24 mouse cellular contexts compared by ENCODE assay signal in genomic region chr9:21735126-21735525, GRCm38 (mm10). TPM values are rescaled to one million over a fixed set of nuclear protein-coding genes. Genes with fewer than 3 reads are reported as not detected.
DNase-seq lines count a peak whose midpoint lies in the region; ATAC-seq and TF ChIP-seq lines count a peak whose summit lies in the region.
"Had no signal": no experiment of that assay in that cellular context is flagged by ENCODE, and none has a peak within 500 bp of the region (broad histone marks: within the 10 kb centered on the region; RNA-seq: fewer than 3 reads in every experiment).

No protein-coding gene starts in this region.

- no peak for TF ChIP-seq EP300 in liver, postnatal 0 days (IDR thresholded peaks at IDR 0.05; ENCODE audit: low read depth)

- no peaks in the 10 kb centered on the region for H3K27me3 ChIP-seq in kidney, embryonic 16.5 days (ENCODE audit: insufficient read depth, low read length)
- no peaks in the 10 kb centered on the region for H3K27me3 ChIP-seq in liver, postnatal 0 days (ENCODE audit: insufficient read depth, low read length)
- H3K27me3 ChIP-seq in liver, embryonic 12.5 days (replicated peaks), result no peaks in the 10 kb centered on the region
- H3K27me3 ChIP-seq: forebrain, embryonic 13.5 days; heart, embryonic 13.5 days had no signal

- no peak for TF ChIP-seq CTCF in liver, postnatal 0 days (IDR thresholded peaks at IDR 0.05; ENCODE audit: low read depth)

- H3K9ac ChIP-seq in kidney, embryonic 16.5 days (replicated peaks; ENCODE audit: low read length), result no peak overlapping the region
- H3K9ac ChIP-seq in liver, postnatal 0 days (replicated peaks), result no peak overlapping the region
- no peak overlapping the region for H3K9ac ChIP-seq in liver, embryonic 12.5 days
- H3K9ac ChIP-seq: forebrain, embryonic 13.5 days; heart, embryonic 13.5 days; hindbrain, embryonic 14.5 days had no signal

- no peak overlapping the region for H3K4me3 ChIP-seq in kidney, embryonic 16.5 days (ENCODE audit: low read length)
- no peak overlapping the region for H3K4me3 ChIP-seq in liver, postnatal 0 days (ENCODE audit: low read depth, low read length)
- no peak overlapping the region for H3K4me3 ChIP-seq in liver, embryonic 12.5 days
- H3K4me3 ChIP-seq: forebrain, embryonic 10.5 days; forebrain, embryonic 13.5 days; heart, adult 2 months; heart, embryonic 10.5 days; heart, embryonic 13.5 days had no signal

- no peak overlapping the region for H3K4me2 ChIP-seq in kidney, embryonic 16.5 days (replicated peaks; ENCODE audit: low read depth, low read length)
- H3K4me2 ChIP-seq in liver, postnatal 0 days (ENCODE audit: low read depth, low read length), result no peak overlapping the region
- H3K4me2 ChIP-seq in liver, embryonic 12.5 days, result no peak overlapping the region
- H3K4me2 ChIP-seq: forebrain, embryonic 13.5 days; heart, embryonic 13.5 days; hindbrain, embryonic 14.5 days had no signal

- no peaks in the 10 kb centered on the region for H3K9me3 ChIP-seq in kidney, embryonic 16.5 days (ENCODE audit: low read length)
- H3K9me3 ChIP-seq in liver, postnatal 0 days (ENCODE audit: low read length), result no peaks in the 10 kb centered on the region
- no peaks in the 10 kb centered on the region for H3K9me3 ChIP-seq in liver, embryonic 12.5 days (replicated peaks)
- H3K9me3 ChIP-seq: forebrain, embryonic 10.5 days; forebrain, embryonic 13.5 days; heart, embryonic 10.5 days; heart, embryonic 13.5 days had no signal

- whole genome bisulfite sequencing in kidney, embryonic 16.5 days, result 90% methylated on average over 14 of the region's 14 CpGs
- 75% methylated on average over 14 of the region's 14 CpGs for WGBS in liver, postnatal 0 days (ENCODE audit: insufficient replicate concordance)
- 90% methylated on average over 14 of the region's 14 CpGs for WGBS in liver, embryonic 12.5 days (ENCODE audit: insufficient replicate concordance)

- DNase-seq in adrenal gland, postnatal 14 days, result peak; percentile 41
- no peak for DNase-seq in adrenal gland, postnatal 4 days (ENCODE audit: low spot score in 2 of 2)
- peak; percentile 26 for DNase-seq in kidney, adult 18-20 months
- DNase-seq in liver, postnatal 0 days, result no peak
- DNase-seq in layer of hippocampus, adult 11-12 months (ENCODE audit: low spot score), result no peak
- DNase-seq: cerebellum, adult 18-20 months; cerebellum, adult 9-10 months; cerebellum, postnatal 14 days; gastrocnemius, postnatal 10 days; gastrocnemius, postnatal 36 days; heart, adult 2 months; heart, postnatal 14 days; heart, postnatal 4 days had no signal

- peaks cover 86% of the 10 kb centered on the region for H3K36me3 ChIP-seq in kidney, embryonic 16.5 days (ENCODE audit: insufficient read depth, low read length)
- H3K36me3 ChIP-seq in liver, postnatal 0 days (replicated peaks; ENCODE audit: insufficient read depth, low read length), result peaks cover 80% of the 10 kb centered on the region
- peaks cover 98% of the 10 kb centered on the region for H3K36me3 ChIP-seq in liver, embryonic 12.5 days

- no peak for ATAC-seq in kidney, embryonic 16.5 days (ENCODE audit: low FRiP score, low TSS enrichment)
- ATAC-seq in liver, postnatal 0 days, result no peak
- ATAC-seq in liver, embryonic 12.5 days, result no peak
- ATAC-seq: CD4-positive, CD25-positive, alpha-beta regulatory T cell, adult 4 months; forebrain, embryonic 13.5 days; forebrain, embryonic 16.5 days; hindbrain, postnatal 0 days; inflammation-experienced regulatory T-cells, adult 6 months had no signal

- no peak overlapping the region for H3K27ac ChIP-seq in kidney, embryonic 16.5 days (ENCODE audit: low read length)
- H3K27ac ChIP-seq in liver, postnatal 0 days (ENCODE audit: low read depth), result peak overlapping the region; percentile 55
- H3K27ac ChIP-seq in liver, embryonic 12.5 days, result no peak overlapping the region
- H3K27ac ChIP-seq: forebrain, embryonic 10.5 days; forebrain, embryonic 13.5 days; heart, adult 2 months; heart, embryonic 10.5 days; heart, embryonic 13.5 days; hindbrain, embryonic 14.5 days; hindbrain, postnatal 0 days had no signal

- H3K4me1 ChIP-seq in kidney, embryonic 16.5 days (ENCODE audit: insufficient read depth, low read length), result no peaks in the 10 kb centered on the region
- peaks cover 3% of the 10 kb centered on the region; the same call in 1 of the 2 replicates for H3K4me1 ChIP-seq in liver, postnatal 0 days (ENCODE audit: insufficient read depth)
- H3K4me1 ChIP-seq in liver, embryonic 12.5 days, result peaks cover 2% of the 10 kb centered on the region
- H3K4me1 ChIP-seq: forebrain, embryonic 10.5 days; forebrain, embryonic 13.5 days; heart, embryonic 10.5 days; heart, embryonic 13.5 days had no signal

RNA-seq across cellular contexts. Expression of gene Ldlr, which starts 11.8 kb away (rescaled TPM):
- 42.6 and 60.4 TPM in 2 replicates for total RNA-seq in adrenal gland, postnatal 14 days (2021)
- 10 to 100 TPM; 26.7 to 31.9 TPM for total RNA-seq in adrenal gland, postnatal 4 days (2021)
- 30.6 and 33.2 TPM in 2 replicates for polyA plus RNA-seq in kidney, embryonic 16.5 days (2015; fragmentation: Nextera tagmentation; extraction: Ambion mirVana)
- 13.2 and 13.3 TPM in 2 replicates for polyA plus RNA-seq in liver, postnatal 0 days (2015; fragmentation: Nextera tagmentation; extraction: Ambion mirVana)
- 31.1 and 32.9 TPM in 2 replicates for polyA plus RNA-seq in liver, embryonic 12.5 days (2016; fragmentation: Nextera tagmentation; extraction: Ambion mirVana)

RNA-seq across cellular contexts. Expression of gene Spc24, which starts 25.0 kb away (rescaled TPM):
- 9.1 and 10.4 TPM in 2 replicates for total RNA-seq in adrenal gland, postnatal 14 days (2021)
- 10 to 100 TPM; 19.6 to 22.8 TPM for total RNA-seq in adrenal gland, postnatal 4 days (2021)
- polyA plus RNA-seq in kidney, embryonic 16.5 days (2015; fragmentation: Nextera tagmentation; extraction: Ambion mirVana), result 120 and 134 TPM in 2 replicates
- polyA plus RNA-seq in liver, postnatal 0 days (2015; fragmentation: Nextera tagmentation; extraction: Ambion mirVana), result 38.4 and 41.4 TPM in 2 replicates
- polyA plus RNA-seq in liver, embryonic 12.5 days (2016; fragmentation: Nextera tagmentation; extraction: Ambion mirVana), result 112 and 114 TPM in 2 replicates

Comparison
In these comparisons a context has a peak if more than half of its experiments do, and no peak if none do; other contexts are left out.
1. DNase-seq: peak in adrenal gland, postnatal 14 days (single experiment) and kidney, adult 18-20 months (single experiment); none in adrenal gland, postnatal 4 days (0 of 2), liver, postnatal 0 days (single experiment) and layer of hippocampus, adult 11-12 months (single experiment).